Mouse (Mus musculus) limb, embryonic 14.5 days (tissue): ENCODE data around the gene Msrb1. TPM values are rescaled to one million over a fixed set of nuclear protein-coding genes. Genes with fewer than 3 reads are reported as not detected.

Source experiments
- ATAC-seq: fragments of 200-750 bp; cut with Nextera tagmentation; 2 replicates; pipeline ENCODE4 v1.8.0; 2017; ENCODE audit warnings: low read depth, moderate number of reproducible peaks, moderate TSS enrichment; ENCODE audit not compliant: low FRiP score
- DNase-seq: peaks from one replicate; pipeline ENCODE4 v3.0.0-alpha.2; 2015; ENCODE audit warnings: low spot score
- H3K27ac ChIP-seq: fragments of 300-500 bp; sonication (generic); replicated peaks from 2 replicates; pipeline ENCODE4 v1.5.1; 2014; ENCODE audit warnings: low read depth, mild to moderate bottlenecking, low read length, moderate library complexity, mixed read lengths
- H3K27me3 ChIP-seq: fragments of 300-500 bp; sonication (generic); 2 replicates; pipeline ENCODE4 v1.6.1; 2014; ENCODE audit warnings: low read length, mixed read lengths; ENCODE audit not compliant: control insufficient read depth, insufficient read depth
- H3K36me3 ChIP-seq: fragments of 300-500 bp; sonication (generic); 2 replicates; pipeline ENCODE4 v1.6.1; 2014; ENCODE audit warnings: mild to moderate bottlenecking, low read length, moderate library complexity, mixed read lengths; ENCODE audit not compliant: control insufficient read depth, insufficient read depth
- H3K4me1 ChIP-seq: fragments of 300-500 bp; sonication (generic); 2 replicates; pipeline ENCODE4 v1.6.1; 2014; ENCODE audit warnings: antibody characterized with exemption, low read length, mixed read lengths; ENCODE audit not compliant: control insufficient read depth, insufficient read depth
- H3K4me2 ChIP-seq: fragments of 300-500 bp; sonication (generic); replicated peaks from 2 replicates; pipeline ENCODE4 v1.6.1; 2014; ENCODE audit warnings: low read depth, mild to moderate bottlenecking, low read length, moderate library complexity; ENCODE audit not compliant: severe bottlenecking
- H3K4me3 ChIP-seq: fragments of 300-500 bp; sonication (generic); replicated peaks from 2 replicates; pipeline ENCODE4 v1.5.1; 2014; ENCODE audit warnings: low read length
- H3K9ac ChIP-seq: fragments of 300-500 bp; sonication (generic); 2 replicates; pipeline ENCODE4 v1.6.1; 2014; ENCODE audit warnings: mild to moderate bottlenecking, low read depth, low read length, moderate library complexity; ENCODE audit not compliant: severe bottlenecking
- H3K9me3 ChIP-seq: fragments of 300-500 bp; sonication (generic); 2 replicates; pipeline ENCODE4 v1.6.1; 2016; ENCODE audit warnings: low read length; ENCODE audit not compliant: control insufficient read depth
- POLR2A ChIP-seq: fragments of 200-500 bp; IDR thresholded peaks from 2 replicates; pipeline ENCODE4 v1.8.0; 2012; ENCODE audit warnings: inconsistent platforms, mild to moderate bottlenecking, moderate library complexity, borderline replicate concordance; ENCODE audit not compliant: insufficient read depth, insufficient read length; ENCODE audit errors: extremely low read depth
- WGBS: fragments of 180-500 bp; shearing (Covaris S2); extraction: QIAGEN DNeasy Blood & Tissue Kit; methylation state at CpG from one replicate; pipeline ENCODE4 v1.1.7; 2014; 5-methylcytosine and 5-hydroxymethylcytosine counted together
- polyA plus RNA-seq, 2 experiments: library from polyadenylated mRNA; depleted of rRNA in 1 of 2; stranded (reverse) in 1 of 2; unstranded in 1 of 2; fragments of >200 nt; fragmentation: Nextera tagmentation in 1 of 2; extraction: Ambion mirVana in 1 of 2; gene quantifications; 2 replicates each; pipeline versions ENCODE4 v1.2.1 to v1.2.3; 2012 to 2014

Msrb1 gene
- polyA plus RNA-seq, 2 experiments = 29.9 to 44.1 TPM

GRCm38 (mm10) chr17:24777073-24777472 lies 40.6 kb downstream of the Msrb1 start:
- H3K4me1 ChIP-seq = no peaks in the 10 kb centered on the region
- H3K4me2 ChIP-seq = no peak overlapping the region
- H3K9ac ChIP-seq = no peak overlapping the region
- H3K9me3 ChIP-seq = no peaks in the 10 kb centered on the region
- H3K27me3 ChIP-seq = no peaks in the 10 kb centered on the region
- no peaks in the 10 kb centered on the region for H3K36me3 ChIP-seq
- no peak overlapping the region for H3K4me3 ChIP-seq
- TF ChIP-seq POLR2A = no peak
- no peak overlapping the region for H3K27ac ChIP-seq
- no peak for DNase-seq
- WGBS = 77% methylated on average over 2 of the region's 2 CpGs
- ATAC-seq = no peak

- TF ChIP-seq POLR2A = no peak
- no peaks in the 10 kb centered on the region for H3K36me3 ChIP-seq
- WGBS = 92% methylated on average over 2 of the region's 2 CpGs
Measured at GRCm38 (mm10) chr17:24780821-24781220, 44.4 kb downstream of the Msrb1 start.

GRCm38 (mm10) chr17:24792190-24792589 lies 55.7 kb downstream of the Msrb1 start:
- TF ChIP-seq POLR2A = no peak
- no peak overlapping the region for H3K4me2 ChIP-seq
- 54% methylated on average over 8 of the region's 8 CpGs for WGBS
- H3K4me3 ChIP-seq = no peak overlapping the region
- H3K9me3 ChIP-seq = no peaks in the 10 kb centered on the region
- ATAC-seq (no peak), DNase-seq (no peak)
- no peaks in the 10 kb centered on the region for H3K4me1 ChIP-seq
- H3K36me3 ChIP-seq = no peaks in the 10 kb centered on the region
- H3K9ac ChIP-seq = no peak overlapping the region
- H3K27ac ChIP-seq = no peak overlapping the region
- no peaks in the 10 kb centered on the region for H3K27me3 ChIP-seq

More at GRCm38 (mm10) chr17:24780821-24781220, 44.4 kb downstream of the Msrb1 start:
- no peak for DNase-seq
- H3K4me2 ChIP-seq = no peak overlapping the region
- no peaks in the 10 kb centered on the region for H3K9me3 ChIP-seq
- no peak overlapping the region for H3K4me3 ChIP-seq
- H3K27me3 ChIP-seq = no peaks in the 10 kb centered on the region
- H3K9ac ChIP-seq = no peak overlapping the region
- no peaks in the 10 kb centered on the region for H3K4me1 ChIP-seq
- no peak overlapping the region for H3K27ac ChIP-seq
- ATAC-seq = no peak

Other genes with a start within 250 kb of the Msrb1 start
- 18.1 and 23.1 TPM in 2 replicates for gene Caskin1, start 248.0 kb upstream of the Msrb1 start, polyA plus RNA-seq (2012; rRNA removed)
- 3.1 and 4.3 TPM in 2 replicates for gene Caskin1, start 248.0 kb upstream of the Msrb1 start, polyA plus RNA-seq (2014; fragmentation: Nextera tagmentation; extraction: Ambion mirVana)
- gene Traf7, start 208.7 kb upstream of the Msrb1 start, polyA plus RNA-seq (2012; rRNA removed) = 308 and 376 TPM in 2 replicates
- 81.3 and 91.0 TPM in 2 replicates for gene Traf7, start 208.7 kb upstream of the Msrb1 start, polyA plus RNA-seq (2014; fragmentation: Nextera tagmentation; extraction: Ambion mirVana)
- gene Rab26, start 202.4 kb upstream of the Msrb1 start, polyA plus RNA-seq (2012; rRNA removed) = 2.0 and 3.0 TPM in 2 replicates
- gene Rab26, start 202.4 kb upstream of the Msrb1 start, polyA plus RNA-seq (2014; fragmentation: Nextera tagmentation; extraction: Ambion mirVana) = 4.1 and 6.1 TPM in 2 replicates
- 73.6 and 106 TPM in 2 replicates for gene Pkd1, start 186.8 kb upstream of the Msrb1 start, polyA plus RNA-seq (2012; rRNA removed)
- gene Pkd1, start 186.8 kb upstream of the Msrb1 start, polyA plus RNA-seq (2014; fragmentation: Nextera tagmentation; extraction: Ambion mirVana) = 49.1 and 50.5 TPM in 2 replicates
- 162 and 199 TPM in 2 replicates for gene Tsc2, start 104.0 kb upstream of the Msrb1 start, polyA plus RNA-seq (2012; rRNA removed)
- gene Tsc2, start 104.0 kb upstream of the Msrb1 start, polyA plus RNA-seq (2014; fragmentation: Nextera tagmentation; extraction: Ambion mirVana) = 62.9 and 70.6 TPM in 2 replicates
- gene Nthl1, start 104.0 kb upstream of the Msrb1 start, polyA plus RNA-seq (2012; rRNA removed) = 28.5 and 30.0 TPM in 2 replicates
- 17.8 and 21.5 TPM in 2 replicates for gene Nthl1, start 104.0 kb upstream of the Msrb1 start, polyA plus RNA-seq (2014; fragmentation: Nextera tagmentation; extraction: Ambion mirVana)
- gene Slc9a3r2, start 86.3 kb upstream of the Msrb1 start, polyA plus RNA-seq (2012; rRNA removed) = 56.2 and 65.0 TPM in 2 replicates
- 60.1 and 71.5 TPM in 2 replicates for gene Slc9a3r2, start 86.3 kb upstream of the Msrb1 start, polyA plus RNA-seq (2014; fragmentation: Nextera tagmentation; extraction: Ambion mirVana)
- 0.47 and 0.58 TPM in 2 replicates for gene Npw, start 78.2 kb upstream of the Msrb1 start, polyA plus RNA-seq (2012; rRNA removed)
- gene Npw, start 78.2 kb upstream of the Msrb1 start, polyA plus RNA-seq (2014; fragmentation: Nextera tagmentation; extraction: Ambion mirVana) = 0.33 and 0.41 TPM in 2 replicates
- 91.4 and 112 TPM in 2 replicates for gene Zfp598, start 67.0 kb upstream of the Msrb1 start, polyA plus RNA-seq (2012; rRNA removed)
- 29.9 and 31.8 TPM in 2 replicates for gene Zfp598, start 67.0 kb upstream of the Msrb1 start, polyA plus RNA-seq (2014; fragmentation: Nextera tagmentation; extraction: Ambion mirVana)
- 2.6 and 3.0 TPM in 2 replicates for gene Syngr3, start 46.7 kb upstream of the Msrb1 start, polyA plus RNA-seq (2012; rRNA removed)
- 3.1 and 4.9 TPM in 2 replicates for gene Syngr3, start 46.7 kb upstream of the Msrb1 start, polyA plus RNA-seq (2014; fragmentation: Nextera tagmentation; extraction: Ambion mirVana)
- 27.3 and 34.2 TPM in 2 replicates for gene Gfer, start 40.5 kb upstream of the Msrb1 start, polyA plus RNA-seq (2012; rRNA removed)
- gene Gfer, start 40.5 kb upstream of the Msrb1 start, polyA plus RNA-seq (2014; fragmentation: Nextera tagmentation; extraction: Ambion mirVana) = 38.6 and 39.5 TPM in 2 replicates
- gene Noxo1, start 40.4 kb upstream of the Msrb1 start, polyA plus RNA-seq (2012; rRNA removed) = 9.2 and 11.9 TPM in 2 replicates
- gene Noxo1, start 40.4 kb upstream of the Msrb1 start, polyA plus RNA-seq (2014; fragmentation: Nextera tagmentation; extraction: Ambion mirVana) = 3.8 and 4.5 TPM in 2 replicates
- gene Tbl3, start 29.0 kb upstream of the Msrb1 start, polyA plus RNA-seq (2012; rRNA removed) = 62.1 and 72.1 TPM in 2 replicates
- gene Tbl3, start 29.0 kb upstream of the Msrb1 start, polyA plus RNA-seq (2014; fragmentation: Nextera tagmentation; extraction: Ambion mirVana) = 62.8 and 73.9 TPM in 2 replicates
- gene Rnf151, start 18.6 kb upstream of the Msrb1 start, polyA plus RNA-seq (2012; rRNA removed) = 0.85 and 0.98 TPM in 2 replicates
- gene Rnf151, start 18.6 kb upstream of the Msrb1 start, polyA plus RNA-seq (2014; fragmentation: Nextera tagmentation; extraction: Ambion mirVana) = 0.19 and 0.40 TPM in 2 replicates
- 2,709 and 3,185 TPM in 2 replicates for gene Rps2, start 18.5 kb upstream of the Msrb1 start, polyA plus RNA-seq (2012; rRNA removed)
- 1,651 and 1,722 TPM in 2 replicates for gene Rps2, start 18.5 kb upstream of the Msrb1 start, polyA plus RNA-seq (2014; fragmentation: Nextera tagmentation; extraction: Ambion mirVana)
- 178 and 192 TPM in 2 replicates for gene Ndufb10, start 12.2 kb upstream of the Msrb1 start, polyA plus RNA-seq (2012; rRNA removed)
- gene Ndufb10, start 12.2 kb upstream of the Msrb1 start, polyA plus RNA-seq (2014; fragmentation: Nextera tagmentation; extraction: Ambion mirVana) = 235 and 237 TPM in 2 replicates
- gene Rpl3l, start 8.8 kb upstream of the Msrb1 start, polyA plus RNA-seq (2012; rRNA removed) = not detected in 2 replicates
- 0.19 TPM in 1 of 2 replicates, not detected in the other for gene Rpl3l, start 8.8 kb upstream of the Msrb1 start, polyA plus RNA-seq (2014; fragmentation: Nextera tagmentation; extraction: Ambion mirVana)
- 5.3 and 8.7 TPM in 2 replicates for gene Hs3st6, start 16.3 kb downstream of the Msrb1 start, polyA plus RNA-seq (2012; rRNA removed)
- 4.9 and 5.6 TPM in 2 replicates for gene Hs3st6, start 16.3 kb downstream of the Msrb1 start, polyA plus RNA-seq (2014; fragmentation: Nextera tagmentation; extraction: Ambion mirVana)
- gene Meiob, start 67.6 kb downstream of the Msrb1 start, polyA plus RNA-seq (2012; rRNA removed) = not detected in 2 replicates
- not detected in 2 replicates for gene Meiob, start 67.6 kb downstream of the Msrb1 start, polyA plus RNA-seq (2014; fragmentation: Nextera tagmentation; extraction: Ambion mirVana)
- 23.9 and 25.7 TPM in 2 replicates for gene Hagh, start 103.5 kb downstream of the Msrb1 start, polyA plus RNA-seq (2012; rRNA removed)
- gene Hagh, start 103.5 kb downstream of the Msrb1 start, polyA plus RNA-seq (2014; fragmentation: Nextera tagmentation; extraction: Ambion mirVana) = 29.4 and 35.4 TPM in 2 replicates
- 12.8 and 14.8 TPM in 2 replicates for gene Fahd1, start 113.7 kb downstream of the Msrb1 start, polyA plus RNA-seq (2012; rRNA removed)
- gene Fahd1, start 113.7 kb downstream of the Msrb1 start, polyA plus RNA-seq (2014; fragmentation: Nextera tagmentation; extraction: Ambion mirVana) = 16.5 and 17.4 TPM in 2 replicates
- 0.10 and 0.24 TPM in 2 replicates for gene Igfals, start 129.4 kb downstream of the Msrb1 start, polyA plus RNA-seq (2012; rRNA removed)
- gene Igfals, start 129.4 kb downstream of the Msrb1 start, polyA plus RNA-seq (2014; fragmentation: Nextera tagmentation; extraction: Ambion mirVana) = 0.08 and 0.18 TPM in 2 replicates
- gene Nubp2, start 149.7 kb downstream of the Msrb1 start, polyA plus RNA-seq (2012; rRNA removed) = 27.4 and 31.2 TPM in 2 replicates
- 54.0 and 55.5 TPM in 2 replicates for gene Nubp2, start 149.7 kb downstream of the Msrb1 start, polyA plus RNA-seq (2014; fragmentation: Nextera tagmentation; extraction: Ambion mirVana)
- 49.6 and 53.4 TPM in 2 replicates for gene Spsb3, start 150.0 kb downstream of the Msrb1 start, polyA plus RNA-seq (2012; rRNA removed)
- gene Spsb3, start 150.0 kb downstream of the Msrb1 start, polyA plus RNA-seq (2014; fragmentation: Nextera tagmentation; extraction: Ambion mirVana) = 39.4 and 40.8 TPM in 2 replicates
- 39.1 and 43.9 TPM in 2 replicates for gene Eme2, start 158.4 kb downstream of the Msrb1 start, polyA plus RNA-seq (2012; rRNA removed)
- gene Eme2, start 158.4 kb downstream of the Msrb1 start, polyA plus RNA-seq (2014; fragmentation: Nextera tagmentation; extraction: Ambion mirVana) = 28.7 and 28.9 TPM in 2 replicates
- 101 and 121 TPM in 2 replicates for gene Mrps34, start 158.5 kb downstream of the Msrb1 start, polyA plus RNA-seq (2012; rRNA removed)
- 82.1 and 82.7 TPM in 2 replicates for gene Mrps34, start 158.5 kb downstream of the Msrb1 start, polyA plus RNA-seq (2014; fragmentation: Nextera tagmentation; extraction: Ambion mirVana)
- gene Nme3, start 159.9 kb downstream of the Msrb1 start, polyA plus RNA-seq (2012; rRNA removed) = 30.3 and 36.5 TPM in 2 replicates
- 47.6 and 48.4 TPM in 2 replicates for gene Nme3, start 159.9 kb downstream of the Msrb1 start, polyA plus RNA-seq (2014; fragmentation: Nextera tagmentation; extraction: Ambion mirVana)
- 186 and 210 TPM in 2 replicates for gene Mapk8ip3, start 200.3 kb downstream of the Msrb1 start, polyA plus RNA-seq (2012; rRNA removed)
- 41.4 and 46.4 TPM in 2 replicates for gene Mapk8ip3, start 200.3 kb downstream of the Msrb1 start, polyA plus RNA-seq (2014; fragmentation: Nextera tagmentation; extraction: Ambion mirVana)
- gene Jpt2, start 224.0 kb downstream of the Msrb1 start, polyA plus RNA-seq (2012; rRNA removed) = 85.4 and 89.6 TPM in 2 replicates
- gene Jpt2, start 224.0 kb downstream of the Msrb1 start, polyA plus RNA-seq (2014; fragmentation: Nextera tagmentation; extraction: Ambion mirVana) = 98.7 and 99.0 TPM in 2 replicates